Comparison of ENCODE assay signal across 15 mouse cellular contexts in the genomic region with DNA sequence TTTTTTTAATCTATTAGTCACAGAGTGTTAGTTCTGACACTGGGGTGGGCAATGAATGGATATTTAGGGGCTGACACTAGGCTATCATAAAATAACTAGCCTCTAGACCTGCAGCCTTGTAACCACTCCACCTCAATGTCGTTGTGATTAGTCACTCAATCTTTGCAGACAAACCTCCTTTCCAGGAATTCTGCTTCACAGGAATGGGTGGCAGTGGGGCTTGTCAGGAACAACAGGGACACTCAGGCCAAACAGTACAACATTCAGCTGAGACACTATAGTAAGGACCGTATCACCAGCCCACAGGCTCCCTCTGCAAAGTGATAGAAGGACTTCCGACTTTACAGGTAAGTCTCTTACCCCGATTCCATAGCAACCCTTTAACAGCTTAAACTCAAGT.
"Had no signal": no experiment of that assay in that cellular context is flagged by ENCODE, and none has a peak within 500 bp of the region (broad histone marks: within the 10 kb centered on the region; RNA-seq: fewer than 3 reads in every experiment).

No protein-coding gene starts in this region.

- H3K9me3 ChIP-seq: kidney, embryonic 15.5 days; limb, embryonic 10.5 days; neural tube, embryonic 15.5 days; stomach, embryonic 15.5 days had no signal

- H3K4me2 ChIP-seq: kidney, embryonic 15.5 days; neural tube, embryonic 15.5 days; stomach, embryonic 15.5 days had no signal

- H3K9ac ChIP-seq: kidney, embryonic 15.5 days; neural tube, embryonic 15.5 days; stomach, embryonic 15.5 days had no signal

- H3K36me3 ChIP-seq: kidney, embryonic 15.5 days; midbrain, embryonic 10.5 days; neural tube, embryonic 15.5 days; stomach, embryonic 15.5 days had no signal

- H3K27ac ChIP-seq: kidney, embryonic 15.5 days; left cerebral cortex, adult 2 months; limb, embryonic 10.5 days; midbrain, embryonic 10.5 days; neural tube, embryonic 15.5 days; stomach, embryonic 15.5 days had no signal

- DNase-seq: kidney, adult 2 months; kidney, postnatal 14 days; lung, adult 2 months; lung, postnatal 4 days; midbrain, embryonic 14.5 days; right cerebral cortex, postnatal 4 days; thymus, postnatal 4 days had no signal

- H3K27me3 ChIP-seq: kidney, embryonic 15.5 days; neural tube, embryonic 15.5 days; stomach, embryonic 15.5 days had no signal

- ATAC-seq: lung, postnatal 0 days had no signal

- H3K4me3 ChIP-seq: kidney, embryonic 15.5 days; left cerebral cortex, adult 2 months; limb, embryonic 10.5 days; midbrain, embryonic 10.5 days; myocyte; neural tube, embryonic 15.5 days; stomach, embryonic 15.5 days had no signal
